10 mouse cellular contexts compared by ENCODE assay signal in the genomic region with DNA sequence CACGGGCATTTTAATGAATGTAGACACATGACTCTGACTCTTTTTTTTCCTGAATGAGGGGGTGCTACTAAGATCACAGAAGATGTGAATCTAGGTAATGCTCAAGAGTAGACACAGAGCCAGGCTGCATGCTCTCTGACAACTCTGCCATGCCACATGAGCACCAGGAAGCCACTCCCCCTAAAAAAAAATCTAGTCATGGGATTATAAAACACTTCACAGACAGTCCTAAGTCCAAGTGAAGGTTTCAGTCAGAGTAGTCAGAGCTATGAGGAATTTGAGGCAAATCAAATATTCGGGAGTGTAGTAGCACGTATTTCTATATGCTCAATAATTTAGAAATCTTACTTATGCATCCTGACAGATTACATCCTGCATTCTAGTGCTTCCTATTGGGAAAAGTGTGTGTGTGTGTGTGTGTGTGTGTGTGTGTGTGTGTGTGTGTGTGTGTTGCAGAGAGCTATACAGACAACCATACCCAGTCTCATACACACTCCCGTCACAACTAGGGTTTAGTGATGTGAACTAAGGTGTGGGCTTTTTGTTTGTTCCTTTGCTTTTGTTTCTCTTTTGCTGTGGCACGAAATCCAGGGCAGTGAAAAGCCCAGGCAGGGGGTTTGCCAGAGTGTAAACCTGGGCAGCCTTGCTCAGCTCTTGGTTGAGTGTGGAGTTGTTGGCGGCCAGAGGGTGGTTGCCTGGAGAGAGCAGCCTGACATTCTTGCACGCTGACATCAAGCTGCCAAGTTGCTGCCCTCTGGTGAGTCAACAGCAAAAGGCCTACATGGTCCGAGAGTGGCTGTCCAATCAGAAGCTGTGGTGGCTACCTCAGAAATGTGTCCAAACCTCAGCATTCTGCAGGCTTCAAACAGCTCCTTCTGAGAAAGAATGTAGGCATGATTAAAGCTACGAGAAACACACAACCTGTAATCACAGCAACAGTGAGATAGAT.
DNase-seq lines count a peak whose midpoint lies in the region; ATAC-seq and TF ChIP-seq lines count a peak whose summit lies in the region.
"Had no signal": no experiment of that assay in that cellular context is flagged by ENCODE, and none has a peak within 500 bp of the region (broad histone marks: within the 10 kb centered on the region; RNA-seq: fewer than 3 reads in every experiment).

No protein-coding gene starts in this region.

- no peak overlapping the region for H3K9ac ChIP-seq in forebrain, embryonic 16.5 days (replicated peaks; ENCODE audit: low read depth, low read length)
- H3K9ac ChIP-seq in intestine, postnatal 0 days (ENCODE audit: low read depth, low read length) = no peak overlapping the region
- H3K9ac ChIP-seq: embryonic facial prominence, embryonic 13.5 days; neural tube, embryonic 12.5 days had no signal

- no peaks in the 10 kb centered on the region for H3K4me1 ChIP-seq in forebrain, embryonic 16.5 days (replicated peaks; ENCODE audit: control insufficient read depth, insufficient read depth, low read length)
- H3K4me1 ChIP-seq in intestine, postnatal 0 days (replicated peaks; ENCODE audit: control insufficient read depth, insufficient read depth, low read length) = 0 out of 2 replicates have a peak, but pooled peaks cover 5% of the 10 kb centered on the region
- H3K4me1 ChIP-seq: embryonic facial prominence, embryonic 13.5 days; neural tube, embryonic 12.5 days had no signal

- no peaks in the 10 kb centered on the region for H3K27me3 ChIP-seq in forebrain, embryonic 16.5 days (replicated peaks; ENCODE audit: control insufficient read depth, insufficient read depth, low read length)
- no peaks in the 10 kb centered on the region for H3K27me3 ChIP-seq in intestine, postnatal 0 days (replicated peaks; ENCODE audit: control insufficient read depth, insufficient read depth, low read length)
- H3K27me3 ChIP-seq: embryonic facial prominence, embryonic 13.5 days; neural tube, embryonic 12.5 days had no signal

- ATAC-seq in forebrain, embryonic 16.5 days = peak; percentile 77
- peak; percentile 83 for ATAC-seq in intestine, postnatal 0 days
- no peak for ATAC-seq in megakaryocyte-erythroid progenitor cell, adult 5-6 weeks (replicated peaks; ENCODE audit: low FRiP score, low TSS enrichment, poor library complexity, severe bottlenecking)

- no peak overlapping the region for H3K4me2 ChIP-seq in forebrain, embryonic 16.5 days (ENCODE audit: low read length)
- H3K4me2 ChIP-seq in intestine, postnatal 0 days (replicated peaks; ENCODE audit: low read depth) = 0 out of 2 replicates have a peak overlapping the region, but pooled peaks have one; percentile 21
- H3K4me2 ChIP-seq: embryonic facial prominence, embryonic 13.5 days; neural tube, embryonic 12.5 days had no signal

- TF ChIP-seq CTCF in intestine, postnatal 0 days (IDR thresholded peaks at IDR 0.05; ENCODE audit: low read depth) = peak; percentile 56

- 42% methylated on average over 9 of the region's 9 CpGs for WGBS in forebrain, embryonic 16.5 days
- WGBS in intestine, postnatal 0 days = 26% methylated on average over 9 of the region's 9 CpGs

- no peaks in the 10 kb centered on the region for H3K36me3 ChIP-seq in forebrain, embryonic 16.5 days (ENCODE audit: control insufficient read depth, insufficient read depth)
- no peaks in the 10 kb centered on the region for H3K36me3 ChIP-seq in intestine, postnatal 0 days (ENCODE audit: control insufficient read depth, insufficient read depth)
- H3K36me3 ChIP-seq: embryonic facial prominence, embryonic 13.5 days; neural tube, embryonic 12.5 days had no signal

- H3K4me3 ChIP-seq in forebrain, embryonic 16.5 days (replicated peaks; ENCODE audit: low read length) = no peak overlapping the region
- H3K4me3 ChIP-seq in intestine, postnatal 0 days (ENCODE audit: low read depth, low read length) = no peak overlapping the region
- H3K4me3 ChIP-seq: embryonic facial prominence, embryonic 13.5 days; neural tube, embryonic 12.5 days had no signal

- no peaks in the 10 kb centered on the region for H3K9me3 ChIP-seq in forebrain, embryonic 16.5 days (ENCODE audit: control insufficient read depth, low read length)
- H3K9me3 ChIP-seq in intestine, postnatal 0 days (ENCODE audit: control insufficient read depth) = no peaks in the 10 kb centered on the region
- H3K9me3 ChIP-seq: embryonic facial prominence, embryonic 13.5 days; neural tube, embryonic 12.5 days had no signal

- peak; percentile 20 for DNase-seq in cerebellum, adult 11-12 months
- DNase-seq in cerebellum, adult 9-10 months = no peak
- DNase-seq in adrenal gland, postnatal 14 days = peak; percentile 76
- peak; percentile 87 to 90 for DNase-seq in lung, adult 18-20 months
- DNase-seq in retina, postnatal 1 day = peak; percentile 40

- H3K27ac ChIP-seq in forebrain, embryonic 16.5 days (ENCODE audit: low read length) = no peak overlapping the region
- peak overlapping the region; percentile 91 for H3K27ac ChIP-seq in intestine, postnatal 0 days (ENCODE audit: low read depth, low read length)
- H3K27ac ChIP-seq: embryonic facial prominence, embryonic 13.5 days; neural tube, embryonic 12.5 days had no signal
